Mouse (Mus musculus): ENCODE data around the gene Fgfr2. TPM values are rescaled to one million over a fixed set of nuclear protein-coding genes. Genes with fewer than 3 reads are reported as not detected.
A peak's percentile ranks its signal among the peaks of the same experiment; 100 is the strongest.
"Not testable (repeated sequence)": the region's sequence is repeated elsewhere in the genome, so short reads cannot be mapped to it uniquely, and the experiment has no call there.

Gene Fgfr2
- polyA plus RNA-seq, 1 experiment from 2014 or later: 20.3 TPM

DNA sequence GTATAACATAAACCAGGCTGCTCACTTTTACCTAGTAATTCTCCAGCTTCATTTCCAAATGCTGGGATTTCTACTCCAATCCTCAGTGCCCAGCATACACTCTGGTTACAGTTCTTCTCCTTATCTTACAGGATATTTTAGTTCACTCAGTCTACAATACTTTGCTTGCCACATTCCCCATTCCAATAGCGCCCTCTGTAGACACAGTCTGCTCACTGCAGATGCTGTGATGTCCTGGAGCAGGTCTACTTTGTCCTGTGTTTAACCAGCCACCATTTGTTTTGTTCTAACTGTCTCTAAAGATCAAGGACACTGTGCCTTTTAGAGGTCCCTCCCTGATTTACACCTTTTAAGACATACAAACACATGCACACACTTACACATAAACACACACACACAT, 2055.0 kb downstream of the Fgfr2 start:
- H3K27ac ChIP-seq (ENCODE audit: low read length); H3K4me2 ChIP-seq (ENCODE audit: low read depth, low read length); H3K4me3 ChIP-seq (ENCODE audit: low read length); H3K36me3 ChIP-seq (ENCODE audit: control insufficient read depth, insufficient read depth); H3K9me3 ChIP-seq (replicated peaks; ENCODE audit: control insufficient read depth, low read length); H3K9ac ChIP-seq (ENCODE audit: low read length); ATAC-seq (replicated peaks; ENCODE audit: extremely low read depth, insufficient read depth, low FRiP score); H3K27me3 ChIP-seq (ENCODE audit: control insufficient read depth, insufficient read depth, low read length); H3K4me1 ChIP-seq (ENCODE audit: control insufficient read depth, insufficient read depth, low read length): not testable (repeated sequence)
- WGBS: 3% methylated on average over 1 of the region's 1 CpGs

- 73% methylated on average over 2 of the region's 2 CpGs for WGBS
- no peaks in the 10 kb centered on the region for H3K36me3 ChIP-seq (ENCODE audit: control insufficient read depth, insufficient read depth)
- H3K9ac ChIP-seq (ENCODE audit: low read length): no peak overlapping the region
- no peaks in the 10 kb centered on the region for H3K9me3 ChIP-seq (replicated peaks; ENCODE audit: control insufficient read depth, low read length)
- no peaks in the 10 kb centered on the region for H3K4me1 ChIP-seq (ENCODE audit: control insufficient read depth, insufficient read depth, low read length)
- no peak overlapping the region for H3K4me3 ChIP-seq (ENCODE audit: low read length)
- H3K27me3 ChIP-seq (ENCODE audit: control insufficient read depth, insufficient read depth, low read length): no peaks in the 10 kb centered on the region
- no peak for ATAC-seq (replicated peaks; ENCODE audit: extremely low read depth, insufficient read depth, low FRiP score)
- no peak overlapping the region for H3K27ac ChIP-seq (ENCODE audit: low read length)
- H3K4me2 ChIP-seq (ENCODE audit: low read depth, low read length): no peak overlapping the region
Measured at GRCm38 (mm10) chr7:131062541-131062940, 2060.6 kb downstream of the Fgfr2 start.

- not testable (repeated sequence) for H3K9ac ChIP-seq (ENCODE audit: low read length); H3K4me3 ChIP-seq (ENCODE audit: low read length); H3K9me3 ChIP-seq (replicated peaks; ENCODE audit: control insufficient read depth, low read length); H3K27me3 ChIP-seq (ENCODE audit: control insufficient read depth, insufficient read depth, low read length); H3K27ac ChIP-seq (ENCODE audit: low read length); ATAC-seq (replicated peaks; ENCODE audit: extremely low read depth, insufficient read depth, low FRiP score); H3K4me2 ChIP-seq (ENCODE audit: low read depth, low read length); H3K36me3 ChIP-seq (ENCODE audit: control insufficient read depth, insufficient read depth); H3K4me1 ChIP-seq (ENCODE audit: control insufficient read depth, insufficient read depth, low read length)
- 61% methylated on average over 2 of the region's 2 CpGs for WGBS
Measured at GRCm38 (mm10) chr7:131059808-131060207, 2063.3 kb downstream of the Fgfr2 start.

- not testable (repeated sequence) for H3K36me3 ChIP-seq (ENCODE audit: control insufficient read depth, insufficient read depth); H3K4me2 ChIP-seq (ENCODE audit: low read depth, low read length); H3K9ac ChIP-seq (ENCODE audit: low read length); H3K27me3 ChIP-seq (ENCODE audit: control insufficient read depth, insufficient read depth, low read length); H3K4me1 ChIP-seq (ENCODE audit: control insufficient read depth, insufficient read depth, low read length); H3K4me3 ChIP-seq (ENCODE audit: low read length); ATAC-seq (replicated peaks; ENCODE audit: extremely low read depth, insufficient read depth, low FRiP score); H3K9me3 ChIP-seq (replicated peaks; ENCODE audit: control insufficient read depth, low read length); H3K27ac ChIP-seq (ENCODE audit: low read length)
- WGBS: 61% methylated on average over 9 of the region's 9 CpGs
Measured at GRCm38 (mm10) chr7:131057918-131058317, 2065.2 kb downstream of the Fgfr2 start.

- H3K27ac ChIP-seq (ENCODE audit: low read length): no peak overlapping the region
- H3K4me2 ChIP-seq (ENCODE audit: low read depth, low read length): no peak overlapping the region
- no peak; the same call in 1 of the 2 replicates for ATAC-seq (replicated peaks; ENCODE audit: extremely low read depth, insufficient read depth, low FRiP score)
- no peaks in the 10 kb centered on the region for H3K9me3 ChIP-seq (replicated peaks; ENCODE audit: control insufficient read depth, low read length)
- H3K9ac ChIP-seq (ENCODE audit: low read length): no peak overlapping the region
- H3K36me3 ChIP-seq (ENCODE audit: control insufficient read depth, insufficient read depth): no peaks in the 10 kb centered on the region
- no peak overlapping the region for H3K4me3 ChIP-seq (ENCODE audit: low read length)
- H3K27me3 ChIP-seq (ENCODE audit: control insufficient read depth, insufficient read depth, low read length): no peaks in the 10 kb centered on the region
- no peaks in the 10 kb centered on the region for H3K4me1 ChIP-seq (ENCODE audit: control insufficient read depth, insufficient read depth, low read length)
Measured at GRCm38 (mm10) chr7:131054808-131055370, 2068.3 kb downstream of the Fgfr2 start.

- H3K27me3 ChIP-seq (ENCODE audit: control insufficient read depth, insufficient read depth, low read length); H3K9ac ChIP-seq (ENCODE audit: low read length); ATAC-seq (replicated peaks; ENCODE audit: extremely low read depth, insufficient read depth, low FRiP score); H3K9me3 ChIP-seq (replicated peaks; ENCODE audit: control insufficient read depth, low read length); H3K27ac ChIP-seq (ENCODE audit: low read length); H3K36me3 ChIP-seq (ENCODE audit: control insufficient read depth, insufficient read depth); H3K4me1 ChIP-seq (ENCODE audit: control insufficient read depth, insufficient read depth, low read length); H3K4me3 ChIP-seq (ENCODE audit: low read length); H3K4me2 ChIP-seq (ENCODE audit: low read depth, low read length): not testable (repeated sequence)
- 75% methylated on average over 8 of the region's 8 CpGs for WGBS
Measured at GRCm38 (mm10) chr7:131049829-131050228, 2073.3 kb downstream of the Fgfr2 start.

DNA sequence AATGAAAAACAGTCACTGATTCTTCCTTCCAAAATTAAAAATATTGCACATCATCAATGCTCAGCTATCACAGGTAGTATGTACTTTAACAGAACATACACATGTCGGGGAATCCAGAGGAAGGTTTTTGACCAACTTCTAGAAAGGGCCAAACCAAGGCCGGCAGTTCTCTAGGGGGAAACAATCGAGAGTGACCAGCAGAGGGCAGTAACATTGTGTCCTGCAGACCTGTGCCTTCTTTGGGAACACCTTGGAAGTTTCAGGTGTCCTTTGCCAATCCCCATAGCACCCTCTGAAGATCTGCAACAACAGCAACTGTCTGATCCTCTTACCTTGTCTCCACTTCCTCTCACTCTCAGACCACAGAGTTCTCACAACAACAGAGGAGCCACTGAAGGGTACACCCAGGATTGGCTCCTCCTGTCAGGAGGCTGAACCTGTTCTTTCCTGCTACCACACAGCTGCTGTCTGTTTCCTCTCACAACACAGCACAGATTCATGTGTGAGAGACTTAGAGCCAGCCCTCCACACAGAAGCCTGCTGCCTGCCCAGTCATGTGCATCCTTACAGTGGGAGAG, 2077.8 kb downstream of the Fgfr2 start:
- ATAC-seq (replicated peaks; ENCODE audit: extremely low read depth, insufficient read depth, low FRiP score); H3K9me3 ChIP-seq (replicated peaks; ENCODE audit: control insufficient read depth, low read length); H3K4me3 ChIP-seq (ENCODE audit: low read length); H3K27me3 ChIP-seq (ENCODE audit: control insufficient read depth, insufficient read depth, low read length); H3K4me2 ChIP-seq (ENCODE audit: low read depth, low read length); H3K9ac ChIP-seq (ENCODE audit: low read length); H3K27ac ChIP-seq (ENCODE audit: low read length); H3K36me3 ChIP-seq (ENCODE audit: control insufficient read depth, insufficient read depth); H3K4me1 ChIP-seq (ENCODE audit: control insufficient read depth, insufficient read depth, low read length): not testable (repeated sequence)
- WGBS: 31% methylated on average over 3 of the region's 3 CpGs

DNA sequence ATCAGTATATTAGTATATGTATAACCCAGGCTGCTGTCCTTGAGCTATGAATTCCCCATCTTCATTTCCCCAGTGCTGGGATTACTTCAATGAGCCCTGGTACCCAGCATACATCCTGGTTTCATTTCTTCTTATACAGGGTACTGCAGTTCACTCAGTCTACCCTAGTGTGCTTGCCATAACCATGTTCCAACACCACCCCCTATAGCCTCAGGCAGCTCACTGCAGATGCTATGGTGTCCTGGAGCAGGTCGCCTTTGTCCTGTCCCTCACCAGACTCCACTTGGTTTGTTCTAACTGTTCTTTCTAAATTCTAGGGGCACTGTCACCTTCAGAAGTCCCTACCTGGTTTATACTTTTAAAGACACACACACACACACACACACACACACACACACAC, 2080.5 kb downstream of the Fgfr2 start:
- Histone ChIP-seq H3K36me3 (ENCODE audit: control insufficient read depth, insufficient read depth) (no peaks in the 10 kb centered on the region), H3K9me3 (replicated peaks; ENCODE audit: control insufficient read depth, low read length) (no peaks in the 10 kb centered on the region), H3K9ac (ENCODE audit: low read length) (no peak overlapping the region), H3K27me3 (ENCODE audit: control insufficient read depth, insufficient read depth, low read length) (no peaks in the 10 kb centered on the region), H3K4me2 (ENCODE audit: low read depth, low read length) (no peak overlapping the region), H3K27ac (ENCODE audit: low read length) (no peak overlapping the region), H3K4me1 (ENCODE audit: control insufficient read depth, insufficient read depth, low read length) (no peaks in the 10 kb centered on the region), H3K4me3 (ENCODE audit: low read length) (no peak overlapping the region)
- 55% methylated on average over 1 of the region's 1 CpGs for WGBS
- ATAC-seq (replicated peaks; ENCODE audit: extremely low read depth, insufficient read depth, low FRiP score): peak; percentile 55; the same call in 1 of the 2 replicates

GRCm38 (mm10) chr7:131040760-131041159, 2082.4 kb downstream of the Fgfr2 start:
- not testable (repeated sequence) for H3K4me1 ChIP-seq (ENCODE audit: control insufficient read depth, insufficient read depth, low read length); ATAC-seq (replicated peaks; ENCODE audit: extremely low read depth, insufficient read depth, low FRiP score); H3K9me3 ChIP-seq (replicated peaks; ENCODE audit: control insufficient read depth, low read length); H3K4me3 ChIP-seq (ENCODE audit: low read length); H3K27ac ChIP-seq (ENCODE audit: low read length); H3K27me3 ChIP-seq (ENCODE audit: control insufficient read depth, insufficient read depth, low read length); H3K36me3 ChIP-seq (ENCODE audit: control insufficient read depth, insufficient read depth); H3K4me2 ChIP-seq (ENCODE audit: low read depth, low read length); H3K9ac ChIP-seq (ENCODE audit: low read length)
- 81% methylated on average over 8 of the region's 8 CpGs for WGBS
